In the genomic region with DNA sequence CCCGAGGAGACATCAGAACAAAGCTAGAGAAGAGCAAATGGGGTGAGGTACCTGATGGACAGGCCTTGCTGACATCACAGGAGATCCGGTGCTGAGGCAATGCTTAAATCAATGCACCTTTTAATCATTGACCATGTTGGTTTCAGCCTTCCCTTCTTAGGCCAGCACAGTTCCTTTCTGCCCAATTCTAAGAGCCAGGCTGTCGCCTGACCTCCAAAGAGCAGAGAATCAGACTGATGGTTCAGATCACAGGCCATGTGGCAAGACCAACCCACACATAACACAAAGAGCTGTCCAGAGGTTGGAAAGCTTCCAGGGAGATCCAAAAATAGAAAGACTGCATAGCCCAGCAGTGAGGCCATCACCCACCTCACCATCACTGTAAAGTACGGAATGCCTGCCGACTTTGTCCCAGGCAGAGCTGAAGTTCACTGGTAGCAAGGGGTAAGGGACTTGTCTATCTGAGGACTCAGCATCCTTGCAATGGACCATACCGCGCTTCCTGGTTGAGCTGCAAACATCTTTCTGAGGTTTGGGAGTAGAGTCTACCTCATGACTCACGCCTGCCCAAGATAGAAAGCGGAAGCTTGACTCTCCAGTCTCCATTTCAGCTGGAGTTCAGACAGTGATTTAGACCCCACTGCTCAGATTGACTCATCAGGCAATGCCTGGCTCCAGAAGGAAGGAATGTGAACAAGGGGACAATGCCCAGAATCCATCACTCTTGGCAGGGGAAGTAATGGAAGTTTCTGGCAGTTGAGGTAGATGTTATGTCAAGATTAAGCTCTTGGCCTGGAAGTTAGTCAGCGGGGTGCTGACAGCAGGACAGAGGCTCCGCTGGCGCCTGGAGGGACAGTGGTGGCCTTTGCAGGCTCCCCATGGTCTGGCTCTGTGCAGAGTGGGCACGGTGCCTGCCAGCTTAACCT, we compare ENCODE assay signal across 10 mouse cellular contexts.
DNase-seq lines count a peak whose midpoint lies in the region; ATAC-seq and TF ChIP-seq lines count a peak whose summit lies in the region.
"Had no signal": no experiment of that assay in that cellular context is flagged by ENCODE, and none has a peak within 500 bp of the region (broad histone marks: within the 10 kb centered on the region; RNA-seq: fewer than 3 reads in every experiment).

No protein-coding gene starts in this region.

- 84% methylated on average over 13 of the region's 13 CpGs for WGBS in midbrain, postnatal 0 days
- WGBS in midbrain, embryonic 11.5 days, result 81% methylated on average over 13 of the region's 13 CpGs
- 48% methylated on average over 13 of the region's 13 CpGs for WGBS in heart, embryonic 11.5 days (ENCODE audit: insufficient replicate concordance)

- peak; percentile 8 to 22 for DNase-seq in adrenal gland, postnatal 36 days
- no peak for DNase-seq in adrenal gland, adult (ENCODE audit: inconsistent age in 2 of 2, low spot score in 1 of 2)
- DNase-seq in midbrain, postnatal 0 days (ENCODE audit: low spot score), result peak; percentile 68
- no peak for DNase-seq in midbrain, embryonic 11.5 days (ENCODE audit: low spot score, missing footprints)
- no peak for DNase-seq in spleen, postnatal 10 days (ENCODE audit: low spot score in 2 of 2)
- no peak for DNase-seq in urinary bladder, adult 18-20 months (ENCODE audit: low spot score in 2 of 2)
- no peak for DNase-seq in ovary, postnatal 10 days (ENCODE audit: low spot score)
- DNase-seq: thymus, postnatal 4 days had no signal

- no peak for TF ChIP-seq CTCF in midbrain, postnatal 0 days (IDR thresholded peaks at IDR 0.05)

- H3K36me3 ChIP-seq in midbrain, postnatal 0 days (ENCODE audit: insufficient read depth, low read length), result no peaks in the 10 kb centered on the region
- no peaks in the 10 kb centered on the region for H3K36me3 ChIP-seq in midbrain, embryonic 11.5 days (ENCODE audit: control insufficient read depth, insufficient read depth, low read length)
- no peaks in the 10 kb centered on the region for H3K36me3 ChIP-seq in heart, embryonic 11.5 days (ENCODE audit: control insufficient read depth, insufficient read depth, low read length)

- no peaks in the 10 kb centered on the region; the same call in 1 of the 2 replicates for H3K4me1 ChIP-seq in midbrain, postnatal 0 days (ENCODE audit: insufficient read depth, low read length)
- peaks cover 9% of the 10 kb centered on the region for H3K4me1 ChIP-seq in midbrain, embryonic 11.5 days (ENCODE audit: control insufficient read depth, insufficient read depth, low read length)
- peaks cover 16% of the 10 kb centered on the region for H3K4me1 ChIP-seq in heart, embryonic 11.5 days (ENCODE audit: control insufficient read depth, insufficient read depth, low read length)

- no peaks in the 10 kb centered on the region for H3K9me3 ChIP-seq in midbrain, postnatal 0 days (ENCODE audit: low read length)
- no peaks in the 10 kb centered on the region for H3K9me3 ChIP-seq in midbrain, embryonic 11.5 days (ENCODE audit: control insufficient read depth, low read length)
- no peaks in the 10 kb centered on the region for H3K9me3 ChIP-seq in heart, embryonic 11.5 days (replicated peaks; ENCODE audit: control insufficient read depth, low read length)

- H3K27ac ChIP-seq in midbrain, postnatal 0 days (ENCODE audit: low read depth, low read length), result no peak overlapping the region
- no peak overlapping the region for H3K27ac ChIP-seq in midbrain, embryonic 11.5 days (ENCODE audit: low read depth, low read length)
- H3K27ac ChIP-seq in heart, embryonic 11.5 days (ENCODE audit: low read depth, low read length), result peak overlapping the region; percentile 75

- H3K4me2 ChIP-seq in midbrain, postnatal 0 days (ENCODE audit: low read depth, low read length, poor library complexity, severe bottlenecking), result no peak overlapping the region
- H3K4me2 ChIP-seq in midbrain, embryonic 11.5 days, result no peak overlapping the region
- H3K4me2 ChIP-seq in heart, embryonic 11.5 days, result no peak overlapping the region

- no peaks in the 10 kb centered on the region; the same call in 1 of the 2 replicates for H3K27me3 ChIP-seq in midbrain, postnatal 0 days (ENCODE audit: insufficient read depth, low read length)
- H3K27me3 ChIP-seq in midbrain, embryonic 11.5 days (ENCODE audit: control insufficient read depth, insufficient read depth, low read length), result no peaks in the 10 kb centered on the region
- no peaks in the 10 kb centered on the region for H3K27me3 ChIP-seq in heart, embryonic 11.5 days (ENCODE audit: control insufficient read depth, insufficient read depth, low read length)

- H3K4me3 ChIP-seq in midbrain, postnatal 0 days (ENCODE audit: low read depth, low read length), result no peak overlapping the region
- H3K4me3 ChIP-seq in midbrain, embryonic 11.5 days (ENCODE audit: low read depth, low read length), result no peak overlapping the region
- no peak overlapping the region for H3K4me3 ChIP-seq in heart, embryonic 11.5 days (ENCODE audit: low read depth, low read length)

- no peak; the same call in 1 of the 2 replicates for ATAC-seq in midbrain, postnatal 0 days (ENCODE audit: low FRiP score)
- no peak for ATAC-seq in midbrain, embryonic 11.5 days (ENCODE audit: low FRiP score)
- peak; percentile 74 for ATAC-seq in heart, embryonic 11.5 days (replicated peaks; ENCODE audit: insufficient number of reproducible peaks, low FRiP score, low TSS enrichment)
- ATAC-seq: CD4-positive, CD25-positive, alpha-beta regulatory T cell, adult 4 months had no signal

- no peak overlapping the region for H3K9ac ChIP-seq in midbrain, postnatal 0 days (replicated peaks; ENCODE audit: low read length, poor library complexity, severe bottlenecking)
- H3K9ac ChIP-seq in midbrain, embryonic 11.5 days (ENCODE audit: low read length), result no peak overlapping the region
- H3K9ac ChIP-seq in heart, embryonic 11.5 days (ENCODE audit: low read depth, low read length), result no peak overlapping the region

Comparison
In these comparisons a context has a peak if more than half of its experiments do, and no peak if none do; other contexts are left out.
1. DNase-seq: peak in adrenal gland, postnatal 36 days (2 of 2) and midbrain, postnatal 0 days (single experiment); none in adrenal gland, adult (0 of 2), midbrain, embryonic 11.5 days (single experiment), spleen, postnatal 10 days (0 of 2), urinary bladder, adult 18-20 months (0 of 2) and ovary, postnatal 10 days (single experiment).